Mouse (Mus musculus): Measurements from ENCODE around the gene Pde10a. TPM values are rescaled to one million over a fixed set of nuclear protein-coding genes. Genes with fewer than 3 reads are reported as not detected.

Gene Pde10a
- polyA plus RNA-seq, 1 experiment from 2014 or later, result 4.8 TPM

- Histone ChIP-seq H3K27me3 (ENCODE audit: control insufficient read depth, insufficient read depth, low read length) (no peaks in the 10 kb centered on the region), H3K27ac (ENCODE audit: low read depth, low read length) (no peak overlapping the region), H3K9ac (ENCODE audit: low read length) (no peak overlapping the region), H3K4me3 (ENCODE audit: low read depth, low read length) (no peak overlapping the region), H3K4me1 (ENCODE audit: control insufficient read depth, insufficient read depth, low read length) (no peaks in the 10 kb centered on the region), H3K4me2 (no peak overlapping the region), H3K36me3 (ENCODE audit: control insufficient read depth, insufficient read depth, low read length) (no peaks in the 10 kb centered on the region), H3K9me3 (ENCODE audit: control insufficient read depth, low read length) (no peaks in the 10 kb centered on the region)
- WGBS, result 91% methylated on average over 8 of the region's 8 CpGs
- ATAC-seq (ENCODE audit: low FRiP score) (no peak), DNase-seq (ENCODE audit: low spot score, missing footprints) (no peak)
These were observed 285.0 kb downstream of the Pde10a start for GRCm38 (mm10) chr17:8810201-8810600.

DNA sequence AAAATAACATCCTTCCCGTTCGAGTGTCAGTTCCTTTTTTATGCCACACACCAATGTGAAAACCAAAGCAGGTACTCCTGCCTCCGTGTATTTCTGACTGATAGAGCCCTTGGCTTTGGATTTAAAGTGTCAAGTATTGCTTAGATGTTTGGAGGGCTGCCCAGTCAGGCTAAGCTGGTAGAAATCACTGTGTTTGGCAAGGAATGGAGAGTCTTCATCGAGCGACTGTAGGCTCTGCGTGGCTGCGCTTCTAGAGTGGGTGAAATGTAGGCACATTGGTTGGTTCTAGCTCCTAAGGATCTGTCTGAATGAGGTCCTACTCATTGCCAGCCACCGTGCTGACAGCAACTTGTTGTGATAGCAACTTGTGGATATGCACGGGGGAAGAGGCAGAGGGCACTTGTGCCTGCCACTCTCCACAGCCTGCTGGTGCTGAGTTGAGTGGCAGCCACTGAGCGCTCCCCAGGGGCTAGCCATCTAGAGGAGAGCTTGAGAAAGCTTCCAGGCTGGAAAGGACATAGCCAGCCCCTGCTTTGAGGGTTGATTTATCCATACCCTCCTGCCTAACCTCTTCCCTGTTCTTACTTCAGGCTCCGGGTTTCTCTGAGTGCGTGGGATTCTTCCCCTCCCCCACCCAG is 287.2 kb downstream of the Pde10a start:
- Histone ChIP-seq H3K36me3 (ENCODE audit: control insufficient read depth, insufficient read depth, low read length) (no peaks in the 10 kb centered on the region), H3K27ac (ENCODE audit: low read depth, low read length) (no peak overlapping the region), H3K27me3 (ENCODE audit: control insufficient read depth, insufficient read depth, low read length) (no peaks in the 10 kb centered on the region), H3K4me1 (ENCODE audit: control insufficient read depth, insufficient read depth, low read length) (no peaks in the 10 kb centered on the region), H3K9ac (ENCODE audit: low read length) (no peak overlapping the region), H3K4me3 (ENCODE audit: low read depth, low read length) (no peak overlapping the region), H3K4me2 (no peak overlapping the region), H3K9me3 (ENCODE audit: control insufficient read depth, low read length) (no peaks in the 10 kb centered on the region)
- WGBS, result 56% methylated on average over 12 of the region's 12 CpGs
- ATAC-seq (ENCODE audit: low FRiP score) (no peak), DNase-seq (ENCODE audit: low spot score, missing footprints) (no peak)

DNA sequence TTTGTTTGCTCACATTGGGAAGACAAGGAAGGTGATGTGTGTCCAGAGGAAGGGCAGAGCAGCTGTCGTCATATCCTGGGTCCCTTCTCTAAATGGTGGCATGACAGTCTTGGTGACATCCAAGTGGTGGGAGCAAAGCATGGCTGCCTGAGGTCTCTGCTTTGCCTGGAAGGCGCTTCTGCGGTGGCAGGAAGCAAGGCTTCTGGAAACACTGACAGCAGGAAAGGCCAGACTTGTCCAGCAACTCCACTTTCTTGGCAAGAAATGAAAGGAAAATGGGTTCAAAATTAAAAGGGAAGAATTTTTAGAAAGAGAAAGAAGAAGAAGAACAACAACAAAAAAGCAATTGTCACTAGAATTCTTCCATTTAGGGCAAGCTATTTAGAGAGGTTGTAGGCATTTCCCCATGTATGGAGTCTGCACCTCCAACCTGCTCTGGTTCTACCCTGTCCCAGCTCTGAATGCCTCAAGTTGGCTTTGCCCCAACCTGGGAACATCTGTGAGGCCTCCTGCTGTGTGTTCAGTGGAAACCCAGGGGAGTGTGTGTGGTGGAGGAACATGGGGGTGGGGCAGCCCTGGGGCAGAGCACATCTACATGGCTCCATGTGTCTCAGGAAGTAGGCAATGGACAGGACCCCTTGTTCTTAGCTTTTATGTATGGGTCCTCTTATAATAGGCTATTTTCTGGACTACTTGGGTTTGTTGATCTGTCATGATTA is 288.8 kb downstream of the Pde10a start:
- Histone ChIP-seq H3K9me3 (ENCODE audit: control insufficient read depth, low read length) (no peaks in the 10 kb centered on the region), H3K36me3 (ENCODE audit: control insufficient read depth, insufficient read depth, low read length) (no peaks in the 10 kb centered on the region), H3K27ac (ENCODE audit: low read depth, low read length) (no peak overlapping the region), H3K27me3 (ENCODE audit: control insufficient read depth, insufficient read depth, low read length) (no peaks in the 10 kb centered on the region), H3K4me2 (no peak overlapping the region), H3K4me1 (ENCODE audit: control insufficient read depth, insufficient read depth, low read length) (no peaks in the 10 kb centered on the region), H3K9ac (ENCODE audit: low read length) (no peak overlapping the region), H3K4me3 (ENCODE audit: low read depth, low read length) (no peak overlapping the region)
- ATAC-seq (ENCODE audit: low FRiP score) (no peak), DNase-seq (ENCODE audit: low spot score, missing footprints) (no peak)
- 89% methylated on average over 3 of the region's 3 CpGs for WGBS

DNA sequence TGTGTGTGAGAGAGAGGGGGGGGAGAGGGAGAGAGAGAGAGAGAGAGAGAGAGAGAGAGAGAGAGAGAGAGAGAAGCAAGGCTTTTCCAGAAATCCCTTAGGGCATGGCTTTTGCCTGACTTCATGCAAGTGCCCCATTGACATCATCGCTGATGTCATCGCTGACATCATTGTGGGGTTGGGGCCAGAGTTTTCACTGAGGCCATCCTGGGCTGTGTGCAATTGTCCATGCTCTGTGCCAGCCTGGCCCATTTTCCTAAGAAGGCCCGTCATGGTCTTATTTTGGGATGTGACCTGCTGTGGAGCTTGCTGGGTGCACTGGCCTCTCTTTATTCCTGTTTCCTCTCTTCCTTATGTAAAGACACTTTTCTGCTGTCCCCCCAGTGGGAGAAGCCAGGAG is 290.2 kb downstream of the Pde10a start:
- WGBS, result 94% methylated on average over 3 of the region's 3 CpGs
- Histone ChIP-seq H3K36me3 (ENCODE audit: control insufficient read depth, insufficient read depth, low read length) (no peaks in the 10 kb centered on the region), H3K4me3 (ENCODE audit: low read depth, low read length) (no peak overlapping the region), H3K4me1 (ENCODE audit: control insufficient read depth, insufficient read depth, low read length) (no peaks in the 10 kb centered on the region), H3K9me3 (ENCODE audit: control insufficient read depth, low read length) (no peaks in the 10 kb centered on the region), H3K27ac (ENCODE audit: low read depth, low read length) (no peak overlapping the region), H3K27me3 (ENCODE audit: control insufficient read depth, insufficient read depth, low read length) (no peaks in the 10 kb centered on the region), H3K9ac (ENCODE audit: low read length) (no peak overlapping the region), H3K4me2 (no peak overlapping the region)
- ATAC-seq (ENCODE audit: low FRiP score) (no peak), DNase-seq (ENCODE audit: low spot score, missing footprints) (no peak)

DNA sequence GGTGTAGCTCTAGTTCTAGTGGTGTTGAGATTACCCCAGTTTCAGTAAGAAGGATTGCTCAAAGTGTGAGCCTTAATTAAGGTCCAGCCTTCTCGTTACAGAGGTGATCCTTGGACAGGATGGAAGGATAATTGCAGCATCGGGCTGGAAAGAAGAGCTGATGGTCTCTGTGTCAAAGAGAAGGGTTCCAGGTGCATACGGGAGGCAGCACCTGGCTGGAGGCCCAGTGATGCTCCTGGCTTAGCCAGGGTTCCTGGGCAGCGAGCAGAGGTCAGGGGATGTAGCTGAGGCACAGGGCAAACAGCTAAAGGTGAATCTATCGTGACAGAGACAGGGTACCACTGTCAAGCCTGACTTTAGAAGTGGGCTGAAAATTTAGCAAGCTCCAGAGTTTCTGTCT is 290.7 kb downstream of the Pde10a start:
- DNase-seq (ENCODE audit: low spot score, missing footprints) (no peak), ATAC-seq (ENCODE audit: low FRiP score) (no peak)
- H3K4me2 ChIP-seq, result no peak overlapping the region
- H3K9ac ChIP-seq (ENCODE audit: low read length), result no peak overlapping the region
- no peaks in the 10 kb centered on the region for H3K27me3 ChIP-seq (ENCODE audit: control insufficient read depth, insufficient read depth, low read length)
- 89% methylated on average over 5 of the region's 5 CpGs for WGBS
- H3K36me3 ChIP-seq (ENCODE audit: control insufficient read depth, insufficient read depth, low read length), result no peaks in the 10 kb centered on the region
- H3K4me3 ChIP-seq (ENCODE audit: low read depth, low read length), result no peak overlapping the region
- no peaks in the 10 kb centered on the region for H3K4me1 ChIP-seq (ENCODE audit: control insufficient read depth, insufficient read depth, low read length)
- no peak overlapping the region for H3K27ac ChIP-seq (ENCODE audit: low read depth, low read length)
- H3K9me3 ChIP-seq (ENCODE audit: control insufficient read depth, low read length), result no peaks in the 10 kb centered on the region

DNA sequence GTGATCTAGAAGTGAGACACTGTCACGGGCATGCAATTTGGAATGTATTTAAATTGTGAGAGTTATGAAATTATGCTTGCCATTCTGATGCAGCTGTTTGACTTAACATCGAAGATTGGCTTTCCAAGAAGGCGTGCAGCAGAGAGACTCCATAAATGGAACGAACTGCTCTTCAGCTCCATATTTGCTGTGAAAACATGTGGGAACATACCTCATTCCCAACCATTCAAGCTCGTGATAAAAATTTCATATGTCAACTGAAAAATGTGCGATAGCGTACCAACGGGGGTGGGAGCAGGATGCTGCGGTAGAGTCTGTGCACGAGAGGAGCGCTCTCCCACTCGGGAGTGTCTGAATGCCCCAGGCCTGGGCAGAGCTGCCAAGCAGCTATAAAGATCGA is 293.5 kb downstream of the Pde10a start:
- H3K4me2 ChIP-seq, result no peak overlapping the region
- no peak overlapping the region for H3K27ac ChIP-seq (ENCODE audit: low read depth, low read length)
- no peak overlapping the region for H3K9ac ChIP-seq (ENCODE audit: low read length)
- 92% methylated on average over 13 of the region's 13 CpGs for WGBS
- H3K4me1 ChIP-seq (ENCODE audit: control insufficient read depth, insufficient read depth, low read length), result no peaks in the 10 kb centered on the region
- no peak overlapping the region for H3K4me3 ChIP-seq (ENCODE audit: low read depth, low read length)
- no peaks in the 10 kb centered on the region for H3K36me3 ChIP-seq (ENCODE audit: control insufficient read depth, insufficient read depth, low read length)
- ATAC-seq (ENCODE audit: low FRiP score) (no peak), DNase-seq (ENCODE audit: low spot score, missing footprints) (no peak)
- H3K9me3 ChIP-seq (ENCODE audit: control insufficient read depth, low read length), result no peaks in the 10 kb centered on the region
- no peaks in the 10 kb centered on the region for H3K27me3 ChIP-seq (ENCODE audit: control insufficient read depth, insufficient read depth, low read length)

- Histone ChIP-seq H3K4me1 (ENCODE audit: control insufficient read depth, insufficient read depth, low read length) (no peaks in the 10 kb centered on the region), H3K9me3 (ENCODE audit: control insufficient read depth, low read length) (no peaks in the 10 kb centered on the region), H3K4me3 (ENCODE audit: low read depth, low read length) (no peak overlapping the region), H3K27ac (ENCODE audit: low read depth, low read length) (no peak overlapping the region), H3K36me3 (ENCODE audit: control insufficient read depth, insufficient read depth, low read length) (no peaks in the 10 kb centered on the region), H3K27me3 (ENCODE audit: control insufficient read depth, insufficient read depth, low read length) (no peaks in the 10 kb centered on the region), H3K9ac (ENCODE audit: low read length) (no peak overlapping the region), H3K4me2 (no peak overlapping the region)
- ATAC-seq (ENCODE audit: low FRiP score), result no peak
- WGBS, result 81% methylated on average over 7 of the region's 7 CpGs
- no peak for DNase-seq (ENCODE audit: low spot score, missing footprints)
These were observed 298.4 kb downstream of the Pde10a start for GRCm38 (mm10) chr17:8823548-8823947.

DNA sequence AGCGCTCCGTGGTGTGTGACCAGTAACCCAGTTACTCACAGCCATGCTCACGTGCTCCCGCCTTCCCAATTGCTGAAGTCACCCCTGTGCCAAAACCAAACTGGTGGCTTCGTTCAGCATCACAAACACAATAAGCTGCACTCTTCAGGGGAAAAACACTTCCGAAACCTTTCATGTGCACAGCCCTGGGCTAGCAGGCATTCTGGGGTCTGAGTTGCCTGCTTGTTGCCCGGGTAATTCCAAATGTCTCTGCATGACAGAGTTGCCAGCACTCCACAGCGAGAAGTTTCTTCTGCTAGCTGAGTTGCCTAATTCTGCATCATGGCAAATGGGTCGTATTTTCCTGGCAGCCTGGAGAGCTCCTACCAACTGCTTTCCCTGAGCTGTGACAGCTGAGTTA is 302.0 kb downstream of the Pde10a start:
- no peaks in the 10 kb centered on the region for H3K36me3 ChIP-seq (ENCODE audit: control insufficient read depth, insufficient read depth, low read length)
- no peak overlapping the region for H3K27ac ChIP-seq (ENCODE audit: low read depth, low read length)
- H3K27me3 ChIP-seq (ENCODE audit: control insufficient read depth, insufficient read depth, low read length), result no peaks in the 10 kb centered on the region
- ATAC-seq (ENCODE audit: low FRiP score), result no peak
- no peaks in the 10 kb centered on the region for H3K4me1 ChIP-seq (ENCODE audit: control insufficient read depth, insufficient read depth, low read length)
- H3K9ac ChIP-seq (ENCODE audit: low read length), result no peak overlapping the region
- DNase-seq (ENCODE audit: low spot score, missing footprints), result no peak
- no peaks in the 10 kb centered on the region for H3K9me3 ChIP-seq (ENCODE audit: control insufficient read depth, low read length)
- H3K4me3 ChIP-seq (ENCODE audit: low read depth, low read length), result no peak overlapping the region
- no peak overlapping the region for H3K4me2 ChIP-seq
- WGBS, result 73% methylated on average over 9 of the region's 9 CpGs

DNA sequence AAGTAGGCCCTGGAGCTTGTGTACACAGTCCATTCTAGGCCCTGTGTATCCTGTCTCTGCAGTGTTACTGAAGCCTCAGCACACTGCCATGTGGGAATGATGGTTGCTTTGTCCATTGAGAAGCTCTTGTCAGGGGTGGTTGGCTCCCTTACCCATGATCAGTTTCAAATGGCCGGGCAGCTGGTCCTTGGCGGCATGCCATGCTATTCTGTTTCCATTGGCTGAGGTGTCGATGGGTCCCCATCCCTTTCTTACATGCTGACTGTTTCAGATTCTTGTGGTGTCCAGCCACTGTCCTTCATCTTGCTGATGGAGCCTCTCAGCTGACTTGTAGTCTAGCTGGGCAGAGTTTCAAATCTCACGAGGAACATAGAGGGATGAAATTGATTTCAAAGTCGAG is 305.8 kb downstream of the Pde10a start:
- no peak overlapping the region for H3K4me3 ChIP-seq (ENCODE audit: low read depth, low read length)
- H3K27me3 ChIP-seq (ENCODE audit: control insufficient read depth, insufficient read depth, low read length), result no peaks in the 10 kb centered on the region
- no peaks in the 10 kb centered on the region for H3K9me3 ChIP-seq (ENCODE audit: control insufficient read depth, low read length)
- H3K4me1 ChIP-seq (ENCODE audit: control insufficient read depth, insufficient read depth, low read length), result no peaks in the 10 kb centered on the region
- no peak overlapping the region for H3K4me2 ChIP-seq
- H3K27ac ChIP-seq (ENCODE audit: low read depth, low read length), result no peak overlapping the region
- H3K36me3 ChIP-seq (ENCODE audit: control insufficient read depth, insufficient read depth, low read length), result no peaks in the 10 kb centered on the region
- ATAC-seq (ENCODE audit: low FRiP score) (no peak), DNase-seq (ENCODE audit: low spot score, missing footprints) (no peak)
- WGBS, result 92% methylated on average over 5 of the region's 5 CpGs
- no peak overlapping the region for H3K9ac ChIP-seq (ENCODE audit: low read length)

All from midbrain, embryonic 11.5 days (tissue).